Mouse (Mus musculus): ENCODE results near the gene Btc.

DNA sequence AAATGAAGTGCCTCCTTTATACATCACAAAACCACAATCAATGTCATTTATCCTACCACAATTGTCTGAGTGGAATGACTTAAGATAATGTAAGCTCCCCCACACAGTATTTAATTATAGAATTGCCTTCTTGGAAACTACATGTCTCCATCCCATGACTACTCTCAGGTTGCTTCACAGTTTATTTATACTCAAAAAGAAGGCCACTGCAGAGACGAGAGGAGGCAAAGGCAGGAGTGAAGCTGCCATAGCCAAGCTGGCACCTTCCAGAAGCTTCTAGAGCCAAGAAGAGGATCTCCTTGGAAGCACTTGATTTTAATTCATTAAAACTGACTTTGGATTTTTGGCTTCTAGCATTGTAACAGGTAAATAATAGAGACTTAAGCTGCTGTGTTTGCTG lies 81.0 kb downstream of the Btc start:
- no peak for TF ChIP-seq POLR2A (IDR thresholded peaks at IDR 0.05; ENCODE audit: borderline replicate concordance, extremely low read depth, low read depth, low read length)
- no peak for TF ChIP-seq CTCF (IDR thresholded peaks at IDR 0.05; ENCODE audit: insufficient read depth, low read length)

All from lung, adult 2 months (tissue).